Mouse (Mus musculus) midbrain, postnatal 0 days (tissue): Measurements from ENCODE around the gene Ttc38. TPM values are rescaled to one million over a fixed set of nuclear protein-coding genes. Genes with fewer than 3 reads are reported as not detected.

ENCODE experiments used
- ATAC-seq: fragments of 200-750 bp; cut with Nextera tagmentation; 2 replicates; pipeline ENCODE4 v1.8.0; 2017; ENCODE audit warnings: moderate number of reproducible peaks, mild to moderate bottlenecking, moderate TSS enrichment, moderate library complexity; ENCODE audit not compliant: low FRiP score
- DNase-seq: peaks from one replicate; pipeline ENCODE4 v3.0.0-alpha.2; 2015; ENCODE audit warnings: low spot score
- H3K27ac ChIP-seq: fragments of 300-500 bp; sonication (generic); 2 replicates; pipeline ENCODE4 v1.5.1; 2014; ENCODE audit warnings: low read depth, mild to moderate bottlenecking, low read length, mixed read lengths
- H3K27me3 ChIP-seq: fragments of 300-500 bp; sonication (generic); 2 replicates; pipeline ENCODE4 v1.6.1; 2014; ENCODE audit warnings: low read length, control low read depth, mixed read lengths; ENCODE audit not compliant: insufficient read depth
- H3K36me3 ChIP-seq: fragments of 300-500 bp; sonication (generic); 2 replicates; pipeline ENCODE4 v1.6.1; 2014; ENCODE audit warnings: low read length, control low read depth, mixed read lengths; ENCODE audit not compliant: insufficient read depth
- H3K4me1 ChIP-seq: fragments of 300-500 bp; sonication (generic); 2 replicates; pipeline ENCODE4 v1.6.1; 2014; ENCODE audit warnings: mild to moderate bottlenecking, control low read depth, antibody characterized with exemption, low read length, mixed read lengths; ENCODE audit not compliant: insufficient read depth
- H3K4me2 ChIP-seq: fragments of 300-500 bp; sonication (generic); 2 replicates; pipeline ENCODE4 v1.6.1; 2014; ENCODE audit warnings: low read depth, mild to moderate bottlenecking, low read length, mixed read lengths; ENCODE audit not compliant: poor library complexity, severe bottlenecking
- H3K4me3 ChIP-seq: fragments of 300-500 bp; sonication (generic); 2 replicates; pipeline ENCODE4 v1.5.1; 2014; ENCODE audit warnings: low read depth, mild to moderate bottlenecking, low read length, moderate library complexity
- H3K9ac ChIP-seq: fragments of 300-500 bp; sonication (generic); replicated peaks from 2 replicates; pipeline ENCODE4 v1.6.1; 2014; ENCODE audit warnings: mild to moderate bottlenecking, low read length, moderate library complexity, mixed read lengths; ENCODE audit not compliant: poor library complexity, severe bottlenecking
- H3K9me3 ChIP-seq: fragments of 300-500 bp; sonication (generic); 2 replicates; pipeline ENCODE4 v1.6.1; 2016; ENCODE audit warnings: low read length, control low read depth
- CTCF ChIP-seq: IDR thresholded peaks from 2 replicates; pipeline ENCODE4 v1.5.1; 2016; ENCODE audit warnings: antibody characterized with exemption, mild to moderate bottlenecking
- WGBS: fragments of 180-500 bp; shearing (Covaris S2); extraction: QIAGEN DNeasy Blood & Tissue Kit; methylation state at CpG from one replicate; pipeline ENCODE4 v1.1.7; 2014; 5-methylcytosine and 5-hydroxymethylcytosine counted together
- polyA plus RNA-seq: library from polyadenylated mRNA; unstranded; fragments of >200 nt; fragmentation: Nextera tagmentation; extraction: Ambion mirVana; gene quantifications from 2 replicates; pipeline ENCODE4 v1.2.1, GENCODE M21; 2015
- total RNA-seq: library from RNA; depleted of rRNA; stranded (reverse); fragments of >200 nt; gene quantifications from 2 replicates; pipeline ENCODE4 v1.2.3, GENCODE M21; 2014

Ttc38 gene
- total and polyA plus RNA-seq, 2 experiments from 2014 or later = 2.2 to 19.1 TPM

GRCm38 (mm10) chr15:85891971-85892370, 59.9 kb downstream of the Ttc38 start:
- H3K4me3 ChIP-seq = no peak overlapping the region
- DNase-seq = peak; percentile 58
- no peaks in the 10 kb centered on the region for H3K27me3 ChIP-seq
- no peaks in the 10 kb centered on the region for H3K4me1 ChIP-seq
- H3K36me3 ChIP-seq = peaks cover 52% of the 10 kb centered on the region
- ATAC-seq = no peak
- 70% methylated on average over 10 of the region's 10 CpGs for WGBS
- H3K27ac ChIP-seq = no peak overlapping the region
- no peaks in the 10 kb centered on the region for H3K9me3 ChIP-seq
- no peak for TF ChIP-seq CTCF
- H3K9ac ChIP-seq = no peak overlapping the region
- no peak overlapping the region for H3K4me2 ChIP-seq

- no peak for TF ChIP-seq CTCF
- Histone ChIP-seq H3K9me3 (no peaks in the 10 kb centered on the region), H3K36me3 (peaks cover 58% of the 10 kb centered on the region), H3K4me3 (no peak overlapping the region), H3K27me3 (no peaks in the 10 kb centered on the region), H3K27ac (no peak overlapping the region), H3K9ac (no peak overlapping the region), H3K4me2 (no peak overlapping the region), H3K4me1 (no peaks in the 10 kb centered on the region)
- 53% methylated on average over 13 of the region's 13 CpGs for WGBS
- DNase-seq = peak; percentile 71
- peak; percentile 59 for ATAC-seq
These were observed 60.5 kb downstream of the Ttc38 start for GRCm38 (mm10) chr15:85892498-85893118.

GRCm38 (mm10) chr15:85893871-85894270, 61.8 kb downstream of the Ttc38 start:
- no peak for TF ChIP-seq CTCF
- no peak overlapping the region for H3K4me3 ChIP-seq
- DNase-seq (no peak), ATAC-seq (no peak)
- H3K36me3 ChIP-seq = peaks cover 61% of the 10 kb centered on the region
- 91% methylated on average over 7 of the region's 7 CpGs for WGBS
- H3K27ac ChIP-seq = no peak overlapping the region
- H3K4me2 ChIP-seq = no peak overlapping the region
- H3K4me1 ChIP-seq = no peaks in the 10 kb centered on the region
- no peaks in the 10 kb centered on the region for H3K9me3 ChIP-seq
- no peak overlapping the region for H3K9ac ChIP-seq
- no peaks in the 10 kb centered on the region for H3K27me3 ChIP-seq

- WGBS = 9% methylated on average over 8 of the region's 8 CpGs
- peak; percentile 22; the same call in 1 of the 2 replicates for ATAC-seq
- Histone ChIP-seq H3K27me3 (no peaks in the 10 kb centered on the region), H3K9me3 (no peaks in the 10 kb centered on the region), H3K4me1 (no peaks in the 10 kb centered on the region), H3K9ac (no peak overlapping the region), H3K36me3 (peaks cover 55% of the 10 kb centered on the region), H3K27ac (no peak overlapping the region), H3K4me2 (no peak overlapping the region), H3K4me3 (no peak overlapping the region)
- TF ChIP-seq CTCF = peak; percentile 99
- peak; percentile 87 for DNase-seq
These were observed 64.2 kb downstream of the Ttc38 start for GRCm38 (mm10) chr15:85896284-85896683.

GRCm38 (mm10) chr15:85897113-85897512, 65.0 kb downstream of the Ttc38 start:
- 75% methylated on average over 10 of the region's 10 CpGs for WGBS
- Histone ChIP-seq H3K4me2 (no peak overlapping the region), H3K36me3 (peaks cover 48% of the 10 kb centered on the region), H3K4me1 (no peaks in the 10 kb centered on the region), H3K9ac (no peak overlapping the region), H3K27me3 (no peaks in the 10 kb centered on the region), H3K4me3 (no peak overlapping the region), H3K9me3 (no peaks in the 10 kb centered on the region), H3K27ac (no peak overlapping the region)
- ATAC-seq (0 out of 2 replicates have a peak, but pooled peaks have one; percentile 6), DNase-seq (peak; percentile 32)
- TF ChIP-seq CTCF = no peak

- Histone ChIP-seq H3K9me3 (no peaks in the 10 kb centered on the region), H3K4me2 (no peak overlapping the region), H3K4me3 (no peak overlapping the region), H3K27me3 (no peaks in the 10 kb centered on the region), H3K4me1 (no peaks in the 10 kb centered on the region), H3K36me3 (peaks cover 28% of the 10 kb centered on the region), H3K27ac (no peak overlapping the region), H3K9ac (no peak overlapping the region)
- 61% methylated on average over 6 of the region's 6 CpGs for whole genome bisulfite sequencing
- no peak for TF ChIP-seq CTCF
- ATAC-seq (no peak), DNase-seq (peak; percentile 38)
These were observed 67.3 kb downstream of the Ttc38 start for GRCm38 (mm10) chr15:85899396-85899795.
